11 mouse cellular contexts compared by ENCODE assay signal in genomic region chr11:96304381-96305195, GRCm38 (mm10). TPM values are rescaled to one million over a fixed set of nuclear protein-coding genes. Genes with fewer than 3 reads are reported as not detected.
DNase-seq lines count a peak whose midpoint lies in the region; ATAC-seq and TF ChIP-seq lines count a peak whose summit lies in the region.
"Had no signal": no experiment of that assay in that cellular context is flagged by ENCODE, and none has a peak within 500 bp of the region (broad histone marks: within the 10 kb centered on the region; RNA-seq: fewer than 3 reads in every experiment).

No protein-coding gene starts in this region.

- peak overlapping the region; percentile 12; the same call in 1 of the 2 replicates for H3K4me2 ChIP-seq in embryonic facial prominence, embryonic 14.5 days (ENCODE audit: low read depth, low read length)
- H3K4me2 ChIP-seq in liver, embryonic 13.5 days: peak overlapping the region; percentile 48

- WGBS in embryonic facial prominence, embryonic 14.5 days: 2% methylated on average over 37 of the region's 38 CpGs
- 1% methylated on average over 38 of the region's 38 CpGs for WGBS in embryonic facial prominence, embryonic 10.5 days
- WGBS in kidney, adult 2 months: 16% methylated on average over 38 of the region's 38 CpGs
- WGBS in liver, embryonic 13.5 days (ENCODE audit: insufficient replicate concordance): 5% methylated on average over 38 of the region's 38 CpGs
- WGBS in forebrain, embryonic 10.5 days: under 1% methylated on average over 38 of the region's 38 CpGs

- no peak for ATAC-seq in embryonic facial prominence, embryonic 14.5 days (ENCODE audit: low read depth)
- ATAC-seq in liver, embryonic 13.5 days (ENCODE audit: low read depth): no peak

- peaks cover 100% of the 10 kb centered on the region for H3K27me3 ChIP-seq in embryonic facial prominence, embryonic 14.5 days (replicated peaks; ENCODE audit: control insufficient read depth, insufficient read depth, low read length)
- peaks cover 100% of the 10 kb centered on the region for H3K27me3 ChIP-seq in embryonic facial prominence, embryonic 10.5 days (replicated peaks; ENCODE audit: low read depth, poor library complexity, severe bottlenecking)
- H3K27me3 ChIP-seq in kidney, adult 2 months (replicated peaks; ENCODE audit: control insufficient read depth, insufficient read depth, low read length): no peaks in the 10 kb centered on the region
- H3K27me3 ChIP-seq in liver, embryonic 13.5 days: peaks cover 100% of the 10 kb centered on the region
- H3K27me3 ChIP-seq in forebrain, embryonic 10.5 days (ENCODE audit: poor library complexity, severe bottlenecking): peaks cover 100% of the 10 kb centered on the region

- H3K4me3 ChIP-seq in embryonic facial prominence, embryonic 14.5 days (ENCODE audit: low read depth, low read length): peak overlapping the region; percentile 8; the same call in 1 of the 2 replicates
- H3K4me3 ChIP-seq in embryonic facial prominence, embryonic 10.5 days: no peak overlapping the region
- peak overlapping the region; percentile 58 for H3K4me3 ChIP-seq in kidney, adult 2 months (ENCODE audit: insufficient read depth, low read depth, low read length)
- peak overlapping the region; percentile 30 for H3K4me3 ChIP-seq in liver, embryonic 13.5 days (replicated peaks)
- no peak overlapping the region for H3K4me3 ChIP-seq in forebrain, embryonic 10.5 days

- DNase-seq in embryonic facial prominence, embryonic 14.5 days (ENCODE audit: low spot score): no peak
- no peak for DNase-seq in embryonic facial prominence, embryonic 10.5 days (ENCODE audit: low spot score)
- DNase-seq in ES-CJ7 (ENCODE audit: low read depth, low spot score): peak; percentile 44
- DNase-seq in kidney, adult 2 months: no peak
- no peak for DNase-seq in liver, embryonic 13.5 days
- DNase-seq in left cerebral cortex, postnatal 25 days (ENCODE audit: low spot score in 2 of 2): no peak
- DNase-seq in forebrain, embryonic 10.5 days (ENCODE audit: extremely low spot score, low spot score): no peak
- DNase-seq in thymus, postnatal 10 days (ENCODE audit: low spot score in 2 of 2): no peak
- DNase-seq: B cell, adult 2 months; cerebellum, adult 11 months had no signal

- intact Hi-C loops in left cerebral cortex, postnatal 25 days (cut with DNase I): no loop called here

- no peak overlapping the region for H3K27ac ChIP-seq in embryonic facial prominence, embryonic 14.5 days (replicated peaks; ENCODE audit: low read depth, low read length)
- no peak overlapping the region for H3K27ac ChIP-seq in embryonic facial prominence, embryonic 10.5 days (replicated peaks)
- peak overlapping the region; percentile 92 for H3K27ac ChIP-seq in kidney, adult 2 months (ENCODE audit: insufficient read depth, low read depth, low read length)
- H3K27ac ChIP-seq in liver, embryonic 13.5 days: no peak overlapping the region
- no peak overlapping the region for H3K27ac ChIP-seq in forebrain, embryonic 10.5 days
- H3K27ac ChIP-seq: macrophage had no signal

- H3K9me3 ChIP-seq in embryonic facial prominence, embryonic 14.5 days (ENCODE audit: control insufficient read depth, low read length): no peaks in the 10 kb centered on the region
- no peaks in the 10 kb centered on the region for H3K9me3 ChIP-seq in embryonic facial prominence, embryonic 10.5 days
- H3K9me3 ChIP-seq in liver, embryonic 13.5 days (replicated peaks): no peaks in the 10 kb centered on the region
- H3K9me3 ChIP-seq in forebrain, embryonic 10.5 days: no peaks in the 10 kb centered on the region

- no peak for TF ChIP-seq CTCF in kidney, adult 2 months (conservative IDR thresholded peaks at IDR 0.05; ENCODE audit: insufficient read depth, insufficient read length, low read depth, low read length)

- no peak overlapping the region; the same call in 1 of the 2 replicates for H3K9ac ChIP-seq in embryonic facial prominence, embryonic 14.5 days (ENCODE audit: low read depth, low read length)
- no peak overlapping the region for H3K9ac ChIP-seq in liver, embryonic 13.5 days

- no peaks in the 10 kb centered on the region for H3K4me1 ChIP-seq in embryonic facial prominence, embryonic 14.5 days (ENCODE audit: control insufficient read depth, insufficient read depth, low read length)
- peaks cover 16% of the 10 kb centered on the region for H3K4me1 ChIP-seq in embryonic facial prominence, embryonic 10.5 days
- peaks cover 7% of the 10 kb centered on the region; the same call in 1 of the 2 replicates for H3K4me1 ChIP-seq in kidney, adult 2 months (ENCODE audit: control insufficient read depth, insufficient read depth, low read length)
- peaks cover 4% of the 10 kb centered on the region; the same call in 1 of the 2 replicates for H3K4me1 ChIP-seq in liver, embryonic 13.5 days (replicated peaks)
- peaks cover 16% of the 10 kb centered on the region for H3K4me1 ChIP-seq in forebrain, embryonic 10.5 days

- TF ChIP-seq POLR2A in kidney, adult 2 months (IDR thresholded peaks at IDR 0.05; ENCODE audit: low read depth, low read length): no peak

- H3K36me3 ChIP-seq in embryonic facial prominence, embryonic 14.5 days (ENCODE audit: control insufficient read depth, insufficient read depth, low read length): no peaks in the 10 kb centered on the region
- no peaks in the 10 kb centered on the region for H3K36me3 ChIP-seq in embryonic facial prominence, embryonic 10.5 days (replicated peaks)
- peaks cover 2% of the 10 kb centered on the region; the same call in 1 of the 2 replicates for H3K36me3 ChIP-seq in kidney, adult 2 months (ENCODE audit: control insufficient read depth, insufficient read depth, low read length)
- H3K36me3 ChIP-seq in liver, embryonic 13.5 days: no peaks in the 10 kb centered on the region
- H3K36me3 ChIP-seq in forebrain, embryonic 10.5 days (replicated peaks): no peaks in the 10 kb centered on the region

RNA-seq across cellular contexts. Expression of gene Hoxb5, which starts 1.5 kb away (rescaled TPM):
- 1.8 and 2.4 TPM in 2 replicates for polyA plus RNA-seq in embryonic facial prominence, embryonic 14.5 days (2014; fragmentation: Nextera tagmentation; extraction: Ambion mirVana)
- polyA plus RNA-seq in embryonic facial prominence, embryonic 10.5 days (2016; fragmentation: Nextera tagmentation; extraction: Ambion mirVana): 0.07 and 0.28 TPM in 2 replicates
- polyA plus RNA-seq in kidney, adult 2 months (2012; rRNA removed): 7.7 and 8.4 TPM in 2 replicates
- 0.44 and 0.58 TPM in 2 replicates for polyA plus RNA-seq in liver, embryonic 13.5 days (2015; fragmentation: Nextera tagmentation; extraction: Ambion mirVana)
- total RNA-seq in left cerebral cortex, postnatal 25 days (2021): not detected
- not detected in 2 replicates for polyA plus RNA-seq in forebrain, embryonic 10.5 days (2016; fragmentation: Nextera tagmentation; extraction: Ambion mirVana)
- polyA plus RNA-seq: macrophage had no signal

RNA-seq across cellular contexts. Expression of gene Hoxb6, which starts 12.3 kb away (rescaled TPM):
- polyA plus RNA-seq in embryonic facial prominence, embryonic 14.5 days (2014; fragmentation: Nextera tagmentation; extraction: Ambion mirVana): 0.22 and 0.97 TPM in 2 replicates
- polyA plus RNA-seq in embryonic facial prominence, embryonic 10.5 days (2016; fragmentation: Nextera tagmentation; extraction: Ambion mirVana): 0.15 TPM in 1 of 2 replicates, not detected in the other
- 62.7 and 67.9 TPM in 2 replicates for polyA plus RNA-seq in kidney, adult 2 months (2012; rRNA removed)
- 0.07 and 0.14 TPM in 2 replicates for polyA plus RNA-seq in liver, embryonic 13.5 days (2015; fragmentation: Nextera tagmentation; extraction: Ambion mirVana)
- total RNA-seq in left cerebral cortex, postnatal 25 days (2021): not detected
- not detected in 2 replicates for polyA plus RNA-seq in forebrain, embryonic 10.5 days (2016; fragmentation: Nextera tagmentation; extraction: Ambion mirVana)
- polyA plus RNA-seq: macrophage had no signal

RNA-seq across cellular contexts. Expression of gene Hoxb4, which starts 13.5 kb away (rescaled TPM):
- 0.62 and 0.70 TPM in 2 replicates for polyA plus RNA-seq in embryonic facial prominence, embryonic 14.5 days (2014; fragmentation: Nextera tagmentation; extraction: Ambion mirVana)
- 0.09 and 0.23 TPM in 2 replicates for polyA plus RNA-seq in embryonic facial prominence, embryonic 10.5 days (2016; fragmentation: Nextera tagmentation; extraction: Ambion mirVana)
- polyA plus RNA-seq in kidney, adult 2 months (2012; rRNA removed): 12.6 and 14.6 TPM in 2 replicates
- 0.16 and 0.20 TPM in 2 replicates for polyA plus RNA-seq in liver, embryonic 13.5 days (2015; fragmentation: Nextera tagmentation; extraction: Ambion mirVana)
- not detected for total RNA-seq in left cerebral cortex, postnatal 25 days (2021)
- polyA plus RNA-seq in forebrain, embryonic 10.5 days (2016; fragmentation: Nextera tagmentation; extraction: Ambion mirVana): not detected in 2 replicates

RNA-seq across cellular contexts. Expression of gene Hoxb7, which starts 18.2 kb away (rescaled TPM):
- 0.39 and 0.42 TPM in 2 replicates for polyA plus RNA-seq in embryonic facial prominence, embryonic 14.5 days (2014; fragmentation: Nextera tagmentation; extraction: Ambion mirVana)
- not detected in 2 replicates for polyA plus RNA-seq in embryonic facial prominence, embryonic 10.5 days (2016; fragmentation: Nextera tagmentation; extraction: Ambion mirVana)
- 15.5 and 16.5 TPM in 2 replicates for polyA plus RNA-seq in kidney, adult 2 months (2012; rRNA removed)
- 0.16 and 0.32 TPM in 2 replicates for polyA plus RNA-seq in liver, embryonic 13.5 days (2015; fragmentation: Nextera tagmentation; extraction: Ambion mirVana)
- total RNA-seq in left cerebral cortex, postnatal 25 days (2021): not detected
- polyA plus RNA-seq in forebrain, embryonic 10.5 days (2016; fragmentation: Nextera tagmentation; extraction: Ambion mirVana): not detected in 2 replicates
- polyA plus RNA-seq: macrophage had no signal

RNA-seq across cellular contexts. Expression of gene Hoxb3, which starts 18.5 kb away (rescaled TPM):
- 0.81 and 1.1 TPM in 2 replicates for polyA plus RNA-seq in embryonic facial prominence, embryonic 14.5 days (2014; fragmentation: Nextera tagmentation; extraction: Ambion mirVana)
- 0.69 and 3.4 TPM in 2 replicates for polyA plus RNA-seq in embryonic facial prominence, embryonic 10.5 days (2016; fragmentation: Nextera tagmentation; extraction: Ambion mirVana)
- polyA plus RNA-seq in kidney, adult 2 months (2012; rRNA removed): 10.1 and 14.1 TPM in 2 replicates
- polyA plus RNA-seq in liver, embryonic 13.5 days (2015; fragmentation: Nextera tagmentation; extraction: Ambion mirVana): 0.08 and 0.13 TPM in 2 replicates
- not detected for total RNA-seq in left cerebral cortex, postnatal 25 days (2021)
- polyA plus RNA-seq in forebrain, embryonic 10.5 days (2016; fragmentation: Nextera tagmentation; extraction: Ambion mirVana): not detected in 2 replicates

Comparison
In these comparisons a context has a peak if more than half of its experiments do, and no peak if none do; other contexts are left out.
1. H3K4me3 ChIP-seq: peak in embryonic facial prominence, embryonic 14.5 days (single experiment), kidney, adult 2 months (single experiment) and liver, embryonic 13.5 days (single experiment); none in embryonic facial prominence, embryonic 10.5 days (single experiment) and forebrain, embryonic 10.5 days (single experiment).
2. RNA of gene Hoxb6, which starts 12.3 kb away (polyA plus RNA-seq): 62.7 to 67.9 TPM in kidney, adult 2 months; 0.22 to 0.97 TPM in embryonic facial prominence, embryonic 14.5 days, 0.07 to 0.14 TPM in liver, embryonic 13.5 days, 0.15 TPM in embryonic facial prominence, embryonic 10.5 days and not detected in forebrain, embryonic 10.5 days; every median in the first group is over 10 times any median in the second.